Mouse (Mus musculus): ENCODE data around the gene Cdk17.

The Cdk17 gene

GRCm38 (mm10) chr10:93171182-93171855, 10.6 kb downstream of the Cdk17 start:
- DNase-seq: no peak

DNA sequence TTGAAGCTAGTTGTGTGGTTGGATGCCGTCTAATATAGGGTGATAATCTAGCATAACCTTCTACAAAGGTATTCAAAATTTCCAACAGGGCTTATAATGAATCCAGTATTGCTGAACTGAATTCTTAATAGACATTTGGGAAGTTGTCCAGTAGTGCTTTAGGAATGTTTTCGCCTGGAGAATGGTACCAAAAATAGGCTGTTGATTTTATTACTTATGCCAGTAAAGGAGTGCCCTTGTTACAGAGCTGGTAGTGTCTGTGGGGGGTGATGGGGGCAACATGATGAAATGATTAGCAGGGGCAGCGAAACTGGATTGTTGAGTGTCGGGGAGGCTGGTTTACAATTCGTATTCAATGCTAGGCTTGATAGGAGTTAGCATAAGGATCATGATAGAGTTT, 16.8 kb downstream of the Cdk17 start:
- no peak for DNase-seq

- no peak for DNase-seq
Observed at GRCm38 (mm10) chr10:93177874-93178273, 17.2 kb downstream of the Cdk17 start.

GRCm38 (mm10) chr10:93178662-93179061, 18.0 kb downstream of the Cdk17 start:
- no peak for DNase-seq

GRCm38 (mm10) chr10:93179669-93180460, 19.2 kb downstream of the Cdk17 start:
- DNase-seq: no peak

DNA sequence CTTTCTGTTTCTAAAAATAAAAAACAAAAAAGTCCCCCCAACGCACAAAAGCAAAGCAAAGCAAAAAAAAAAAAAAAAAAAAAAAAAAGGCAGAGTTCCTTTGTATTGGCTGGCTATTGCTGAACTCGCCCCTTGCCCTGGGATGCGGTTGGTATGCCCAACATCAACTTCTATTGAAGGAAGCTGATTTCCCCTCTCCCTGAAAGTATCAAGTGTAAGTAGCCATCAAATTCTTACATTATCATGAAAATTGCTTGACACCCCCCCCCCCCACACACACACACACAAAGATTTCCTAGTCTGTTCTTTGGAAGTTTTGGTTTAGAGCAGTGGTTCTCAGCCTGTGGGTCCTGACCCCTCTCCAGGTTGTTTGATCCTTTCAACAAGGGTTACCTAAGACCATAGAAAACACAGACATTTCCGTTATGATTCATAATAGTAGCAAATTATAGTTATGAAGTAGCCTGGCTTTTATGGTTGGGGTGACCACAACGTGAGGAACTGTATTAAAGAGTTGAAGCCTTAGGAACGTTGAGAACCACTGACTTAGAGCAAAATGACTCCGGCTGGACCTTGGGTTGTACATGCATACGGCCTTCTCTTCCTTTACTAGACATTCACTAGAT, 23.8 kb downstream of the Cdk17 start:
- DNase-seq: no peak

DNA sequence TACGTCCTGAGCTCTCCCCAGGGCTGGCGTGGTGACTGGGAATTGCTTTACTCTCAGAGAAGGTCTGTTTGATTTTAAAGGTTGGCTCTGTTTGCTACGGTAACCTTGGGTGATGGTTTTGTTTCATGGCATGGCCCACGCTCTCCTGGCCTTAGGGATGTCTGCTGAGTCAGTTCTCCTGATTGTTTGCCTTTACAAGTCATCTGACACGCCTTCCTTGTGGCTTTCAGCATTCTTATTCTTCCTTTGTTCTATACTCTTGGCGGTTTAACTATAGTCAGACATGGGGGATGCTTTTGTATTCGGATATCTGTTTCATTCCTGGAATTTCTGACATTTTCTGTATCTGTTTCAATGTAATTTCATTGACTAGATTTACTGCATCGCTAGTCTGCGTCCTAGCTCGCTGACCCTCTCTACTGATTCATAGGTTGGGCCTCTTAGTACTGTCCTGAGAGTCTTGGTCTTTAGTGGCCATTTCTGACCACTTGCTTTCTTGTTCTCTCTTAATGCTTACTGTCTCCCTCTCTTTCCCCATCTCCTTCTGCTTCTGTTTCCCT, 27.8 kb downstream of the Cdk17 start:
- no peak for DNase-seq

- DNase-seq: no peak
Observed at GRCm38 (mm10) chr10:93190475-93191262, 30.0 kb downstream of the Cdk17 start.

- DNase-seq: no peak
Observed at GRCm38 (mm10) chr10:93197092-93197491, 36.4 kb downstream of the Cdk17 start.

GRCm38 (mm10) chr10:93198958-93199357, 38.3 kb downstream of the Cdk17 start:
- DNase-seq: no peak

- DNase-seq: no peak
Observed at GRCm38 (mm10) chr10:93201846-93202458, 41.3 kb downstream of the Cdk17 start.

GRCm38 (mm10) chr10:93205287-93205956, 44.7 kb downstream of the Cdk17 start:
- DNase-seq: no peak

- no peak for DNase-seq
Observed at GRCm38 (mm10) chr10:93207176-93207575, 46.5 kb downstream of the Cdk17 start.

GRCm38 (mm10) chr10:93212699-93213098, 52.0 kb downstream of the Cdk17 start:
- no peak for DNase-seq

GRCm38 (mm10) chr10:93213339-93213738, 52.7 kb downstream of the Cdk17 start:
- no peak for DNase-seq

DNA sequence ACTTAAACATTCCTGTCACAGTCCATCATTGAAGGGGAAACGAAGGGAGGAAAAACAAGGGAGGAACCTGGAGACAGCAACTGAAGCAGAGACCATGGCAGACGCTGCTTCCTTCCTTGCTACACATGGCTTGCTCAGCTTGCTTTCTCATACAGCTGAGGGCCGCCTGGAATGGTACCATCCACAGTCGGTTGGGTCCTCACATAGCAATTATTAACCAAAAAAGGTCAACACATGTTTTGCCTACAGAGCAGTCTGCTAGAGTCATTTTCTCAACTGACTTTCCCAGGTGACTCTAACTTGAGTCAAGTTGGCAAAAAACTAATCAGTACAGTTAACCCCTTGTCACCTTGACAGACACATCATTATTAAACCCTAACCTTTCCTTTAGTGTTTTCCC, 53.6 kb downstream of the Cdk17 start:
- DNase-seq: no peak

GRCm38 (mm10) chr10:93215051-93215763, 54.5 kb downstream of the Cdk17 start:
- DNase-seq: no peak

DNA sequence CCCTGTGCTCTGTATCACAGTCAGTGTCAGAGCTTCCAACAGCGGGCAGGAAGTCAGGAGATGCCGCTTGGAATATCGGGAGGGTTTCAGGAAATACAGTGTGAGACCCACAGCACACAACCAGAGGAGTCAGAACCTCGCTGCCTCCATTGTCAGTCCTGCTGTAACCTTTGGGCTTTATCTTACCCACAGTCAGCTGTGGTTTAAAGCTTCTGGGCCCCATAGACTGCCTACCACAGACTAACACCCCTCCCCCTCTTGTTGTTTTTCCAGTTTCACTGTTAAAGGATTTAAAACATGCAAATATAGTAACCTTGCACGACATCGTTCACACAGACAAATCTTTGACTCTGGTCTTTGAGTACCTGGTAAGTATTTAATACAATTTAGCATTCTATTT, 65.1 kb downstream of the Cdk17 start:
- no peak for DNase-seq

DNA sequence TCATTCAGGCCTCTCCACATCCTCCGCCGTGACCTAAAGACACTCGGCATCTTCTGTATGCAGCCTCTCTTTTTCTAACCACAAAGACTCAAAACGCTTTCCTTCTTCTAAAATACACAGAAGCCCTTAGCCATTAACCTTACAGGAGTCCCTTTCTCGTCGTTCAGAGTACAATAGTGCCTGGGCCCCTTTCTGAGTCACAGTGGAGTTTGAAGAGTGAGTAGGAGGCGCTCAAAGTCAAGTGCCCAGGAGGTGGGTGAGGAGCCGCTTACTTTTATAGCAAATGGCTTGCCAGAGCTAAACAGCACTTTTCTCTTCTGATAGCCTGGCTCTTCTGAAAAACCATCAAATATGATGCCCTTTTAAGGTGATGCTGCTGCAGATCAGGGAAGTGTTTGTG, 67.2 kb downstream of the Cdk17 start:
- DNase-seq: no peak

DNA sequence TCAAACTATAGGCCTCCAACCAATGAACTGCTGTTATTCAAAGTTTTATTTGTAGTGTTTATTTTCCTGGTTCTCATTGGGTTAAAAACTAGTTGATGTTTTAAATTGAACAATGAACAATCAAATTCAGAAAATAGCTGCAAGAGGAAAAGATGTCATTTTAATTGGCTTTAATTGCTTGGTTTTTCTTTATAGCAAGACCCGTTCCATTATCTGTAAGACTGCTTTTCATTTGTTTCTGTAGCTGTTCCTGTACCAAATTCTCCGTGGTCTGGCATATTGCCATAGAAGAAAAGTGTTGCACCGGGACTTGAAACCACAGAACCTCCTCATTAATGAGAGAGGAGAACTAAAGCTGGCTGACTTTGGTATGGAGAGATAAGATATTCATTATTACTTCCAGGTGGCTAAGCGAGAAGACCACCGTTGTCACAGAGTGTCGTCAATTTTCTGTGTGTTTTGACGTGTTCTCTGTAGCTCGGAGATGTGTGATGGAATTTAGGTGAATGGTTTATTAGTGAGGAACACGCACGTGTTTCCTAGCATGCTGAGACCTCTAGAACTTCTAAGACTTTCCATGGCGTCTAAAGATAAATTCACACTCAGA, 67.8 kb downstream of the Cdk17 start:
- DNase-seq: no peak

DNA sequence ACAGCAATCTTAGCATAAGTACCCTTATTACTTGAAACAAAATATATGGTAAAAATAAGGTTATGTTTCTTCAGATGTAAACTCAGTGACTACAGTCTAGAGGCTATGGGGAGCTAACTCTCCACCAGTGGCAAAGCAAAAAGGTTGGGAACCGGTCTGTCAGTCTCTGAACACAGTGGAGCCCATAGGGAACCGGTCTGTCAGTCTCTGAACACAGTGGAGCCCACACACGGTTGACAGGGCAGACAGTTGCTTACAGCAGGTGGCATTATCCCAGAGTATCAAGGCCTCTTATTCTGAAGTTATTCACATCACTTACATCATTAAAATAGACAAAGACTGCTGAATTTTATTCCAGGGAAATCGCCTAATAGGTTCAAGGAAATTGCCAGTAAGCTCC, 70.8 kb downstream of the Cdk17 start:
- DNase-seq: no peak

All from right cerebral cortex, postnatal 14 days (tissue).